Mouse (Mus musculus) spleen, postnatal 0 days (tissue): Measurements from ENCODE around the gene Aoah. TPM values are rescaled to one million over a fixed set of nuclear protein-coding genes. Genes with fewer than 3 reads are reported as not detected.

Source experiments
- polyA plus RNA-seq: library from polyadenylated mRNA; unstranded; fragments of >200 nt; fragmentation: Nextera tagmentation; extraction: Ambion mirVana; gene quantifications from 2 replicates; pipeline ENCODE4 v1.2.1, GENCODE M21; 2015

The Aoah gene
- polyA plus RNA-seq: 3.5 and 5.1 TPM in 2 replicates

GRCm38 (mm10) chr13:20793901-20794300 lies at the start of gene Aoah:
Gene Aoah, plus strand, starts transcription at chr13:20794113.

GRCm38 (mm10) chr13:21074847-21075246 lies 280.9 kb downstream of the Aoah start, which contains the start of gene Olfr1370:
Gene Olfr1370, minus strand, starts transcription at chr13:21074947.

